Mouse (Mus musculus) testis, adult 2 months (tissue): ENCODE measurements around the gene Plcb3.

ENCODE experiments used
- CTCF ChIP-seq: fragments of 200-500 bp; IDR thresholded peaks from 2 replicates; pipeline ENCODE4 v1.5.1; 2012; ENCODE audit warnings: low read depth, mild to moderate bottlenecking, inconsistent platforms, low read length, moderate library complexity; ENCODE audit not compliant: control insufficient read depth, insufficient read depth, insufficient replicate concordance
- POLR2A ChIP-seq: fragments of 200-500 bp; IDR thresholded peaks from 2 replicates; pipeline ENCODE4 v1.6.1; 2012; ENCODE audit warnings: low read depth, mild to moderate bottlenecking, inconsistent platforms, low read length, moderate library complexity; ENCODE audit not compliant: control insufficient read depth

DNA sequence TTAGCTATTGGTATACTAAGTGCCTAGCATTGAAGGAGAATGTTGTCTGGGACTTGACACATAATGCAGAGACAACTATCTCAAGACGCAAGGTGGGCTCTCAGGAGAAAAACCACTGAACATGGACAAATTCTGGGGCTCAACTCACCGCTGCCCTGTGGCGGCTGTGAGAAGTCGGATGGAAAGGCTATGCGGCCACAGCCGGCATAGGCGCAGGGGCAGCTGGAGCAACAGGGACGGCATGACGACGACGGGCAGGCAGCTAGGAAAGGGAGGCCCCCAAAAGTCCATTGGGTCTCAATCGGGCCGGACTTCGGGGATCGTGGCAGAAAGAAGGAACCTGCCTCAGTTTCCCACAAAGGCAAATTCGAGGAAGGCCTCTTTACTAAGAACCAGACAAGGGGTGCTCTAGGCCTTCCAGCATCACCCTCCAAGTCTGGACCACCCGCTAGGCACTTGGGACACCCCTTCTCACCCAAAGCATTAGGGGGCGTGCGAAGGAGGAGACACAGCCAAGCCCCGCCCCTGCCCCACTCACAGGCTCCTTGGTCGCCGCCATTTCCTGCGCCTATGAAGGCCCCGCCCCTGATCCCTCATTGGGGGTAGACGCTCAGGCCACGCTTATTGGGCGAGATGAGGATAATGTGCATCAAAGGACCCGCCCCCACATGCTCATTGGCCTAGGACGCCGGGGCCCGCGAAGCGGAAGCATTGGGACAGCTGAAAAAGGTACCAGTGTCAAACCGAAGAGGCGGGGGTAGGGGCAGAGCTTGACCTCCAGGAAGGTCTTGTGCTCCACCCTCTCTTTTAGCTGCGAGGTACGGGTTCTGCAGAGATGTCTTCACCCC lies 16.0 kb upstream of the Plcb3 start, which contains the start of gene Dnajc4:
- 0 out of 2 replicates have a peak, but pooled peaks have one; percentile 13 for TF ChIP-seq CTCF
- peak; percentile 62 for TF ChIP-seq POLR2A
